Mouse (Mus musculus): ENCODE measurements at regions not wholly inside any gene's neighbourhood (a gene's known extent, or its start where the extent isn't known, plus 50 kb on each side); places are given as distances from the start of the nearest gene placed in this dataset.

GRCm38 (mm10) chr8:107860251-107860650, 82.2 kb upstream of the Zfhx3 start:
- Histone ChIP-seq H3K4me1 (ENCODE audit: control insufficient read depth, low read depth, low read length) (no peaks in the 10 kb centered on the region), H3K9ac (ENCODE audit: low read depth, low read length) (no peak overlapping the region), H3K27ac (ENCODE audit: low read length) (no peak overlapping the region), H3K4me3 (ENCODE audit: low read depth, low read length) (no peak overlapping the region), H3K4me2 (ENCODE audit: low read depth, low read length) (no peak overlapping the region), H3K9me3 (replicated peaks; ENCODE audit: control insufficient read depth, low read length) (no peaks in the 10 kb centered on the region), H3K27me3 (ENCODE audit: control insufficient read depth, insufficient read depth, low read depth, low read length) (no peaks in the 10 kb centered on the region), H3K36me3 (ENCODE audit: control insufficient read depth, insufficient read depth) (no peaks in the 10 kb centered on the region)
- no peak for ATAC-seq (ENCODE audit: low read depth)
- WGBS (ENCODE audit: insufficient replicate concordance) = 58% methylated on average over 4 of the region's 4 CpGs

- Histone ChIP-seq H3K36me3 (ENCODE audit: control insufficient read depth, insufficient read depth) (no peaks in the 10 kb centered on the region), H3K9me3 (replicated peaks; ENCODE audit: control insufficient read depth, low read length) (no peaks in the 10 kb centered on the region), H3K27ac (ENCODE audit: low read length) (no peak overlapping the region), H3K4me2 (ENCODE audit: low read depth, low read length) (no peak overlapping the region), H3K9ac (ENCODE audit: low read depth, low read length) (no peak overlapping the region), H3K27me3 (ENCODE audit: control insufficient read depth, insufficient read depth, low read depth, low read length) (no peaks in the 10 kb centered on the region), H3K4me3 (ENCODE audit: low read depth, low read length) (no peak overlapping the region), H3K4me1 (ENCODE audit: control insufficient read depth, low read depth, low read length) (no peaks in the 10 kb centered on the region)
- 47% methylated on average over 14 of the region's 14 CpGs for WGBS (ENCODE audit: insufficient replicate concordance)
- ATAC-seq (ENCODE audit: low read depth) = no peak
Measured at GRCm38 (mm10) chr8:107864802-107865651, 77.4 kb upstream of the Zfhx3 start.

- 57% methylated on average over 4 of the region's 4 CpGs for WGBS (ENCODE audit: insufficient replicate concordance)
- H3K27me3 ChIP-seq (ENCODE audit: control insufficient read depth, insufficient read depth, low read depth, low read length) = no peaks in the 10 kb centered on the region
- H3K27ac ChIP-seq (ENCODE audit: low read length) = no peak overlapping the region
- no peak for ATAC-seq (ENCODE audit: low read depth)
- H3K4me2 ChIP-seq (ENCODE audit: low read depth, low read length) = no peak overlapping the region
- no peaks in the 10 kb centered on the region for H3K9me3 ChIP-seq (replicated peaks; ENCODE audit: control insufficient read depth, low read length)
- no peak overlapping the region for H3K4me3 ChIP-seq (ENCODE audit: low read depth, low read length)
- no peak overlapping the region for H3K9ac ChIP-seq (ENCODE audit: low read depth, low read length)
- H3K36me3 ChIP-seq (ENCODE audit: control insufficient read depth, insufficient read depth) = no peaks in the 10 kb centered on the region
- H3K4me1 ChIP-seq (ENCODE audit: control insufficient read depth, low read depth, low read length) = no peaks in the 10 kb centered on the region
Measured at GRCm38 (mm10) chr8:107865744-107866143, 76.7 kb upstream of the Zfhx3 start.

GRCm38 (mm10) chr8:107871718-107872117, 70.7 kb upstream of the Zfhx3 start:
- Histone ChIP-seq H3K4me2 (ENCODE audit: low read depth, low read length) (no peak overlapping the region), H3K27me3 (ENCODE audit: control insufficient read depth, insufficient read depth, low read depth, low read length) (no peaks in the 10 kb centered on the region), H3K36me3 (ENCODE audit: control insufficient read depth, insufficient read depth) (no peaks in the 10 kb centered on the region), H3K4me3 (ENCODE audit: low read depth, low read length) (no peak overlapping the region), H3K4me1 (ENCODE audit: control insufficient read depth, low read depth, low read length) (no peaks in the 10 kb centered on the region), H3K9ac (ENCODE audit: low read depth, low read length) (no peak overlapping the region), H3K9me3 (replicated peaks; ENCODE audit: control insufficient read depth, low read length) (no peaks in the 10 kb centered on the region), H3K27ac (ENCODE audit: low read length) (no peak overlapping the region)
- WGBS (ENCODE audit: insufficient replicate concordance) = 61% methylated on average over 15 of the region's 15 CpGs
- no peak for ATAC-seq (ENCODE audit: low read depth)

- Histone ChIP-seq H3K4me2 (ENCODE audit: low read depth, low read length) (no peak overlapping the region), H3K9me3 (replicated peaks; ENCODE audit: control insufficient read depth, low read length) (no peaks in the 10 kb centered on the region), H3K36me3 (ENCODE audit: control insufficient read depth, insufficient read depth) (no peaks in the 10 kb centered on the region), H3K9ac (ENCODE audit: low read depth, low read length) (no peak overlapping the region), H3K27me3 (ENCODE audit: control insufficient read depth, insufficient read depth, low read depth, low read length) (no peaks in the 10 kb centered on the region), H3K27ac (ENCODE audit: low read length) (no peak overlapping the region), H3K4me3 (ENCODE audit: low read depth, low read length) (no peak overlapping the region), H3K4me1 (ENCODE audit: control insufficient read depth, low read depth, low read length) (no peaks in the 10 kb centered on the region)
- WGBS (ENCODE audit: insufficient replicate concordance) = 74% methylated on average over 11 of the region's 11 CpGs
- no peak for ATAC-seq (ENCODE audit: low read depth)
Measured at GRCm38 (mm10) chr8:107872121-107872520, 70.3 kb upstream of the Zfhx3 start.

- Histone ChIP-seq H3K4me2 (ENCODE audit: low read depth, low read length) (no peak overlapping the region), H3K36me3 (ENCODE audit: control insufficient read depth, insufficient read depth) (no peaks in the 10 kb centered on the region), H3K27ac (ENCODE audit: low read length) (no peak overlapping the region), H3K9ac (ENCODE audit: low read depth, low read length) (no peak overlapping the region), H3K9me3 (replicated peaks; ENCODE audit: control insufficient read depth, low read length) (no peaks in the 10 kb centered on the region), H3K4me3 (ENCODE audit: low read depth, low read length) (no peak overlapping the region), H3K4me1 (ENCODE audit: control insufficient read depth, low read depth, low read length) (no peaks in the 10 kb centered on the region), H3K27me3 (ENCODE audit: control insufficient read depth, insufficient read depth, low read depth, low read length) (no peaks in the 10 kb centered on the region)
- WGBS (ENCODE audit: insufficient replicate concordance) = 53% methylated on average over 2 of the region's 2 CpGs
- no peak for ATAC-seq (ENCODE audit: low read depth)
Measured at GRCm38 (mm10) chr8:107876455-107876854, 66.0 kb upstream of the Zfhx3 start.

GRCm38 (mm10) chr8:107881851-107882250, 60.6 kb upstream of the Zfhx3 start:
- no peak overlapping the region for H3K4me2 ChIP-seq (ENCODE audit: low read depth, low read length)
- no peak overlapping the region for H3K9ac ChIP-seq (ENCODE audit: low read depth, low read length)
- H3K27me3 ChIP-seq (ENCODE audit: control insufficient read depth, insufficient read depth, low read depth, low read length) = no peaks in the 10 kb centered on the region
- no peaks in the 10 kb centered on the region for H3K9me3 ChIP-seq (replicated peaks; ENCODE audit: control insufficient read depth, low read length)
- H3K27ac ChIP-seq (ENCODE audit: low read length) = no peak overlapping the region
- WGBS (ENCODE audit: insufficient replicate concordance) = 15% methylated on average over 7 of the region's 7 CpGs
- ATAC-seq (ENCODE audit: low read depth) = no peak
- no peaks in the 10 kb centered on the region for H3K36me3 ChIP-seq (ENCODE audit: control insufficient read depth, insufficient read depth)
- H3K4me1 ChIP-seq (ENCODE audit: control insufficient read depth, low read depth, low read length) = no peaks in the 10 kb centered on the region
- H3K4me3 ChIP-seq (ENCODE audit: low read depth, low read length) = no peak overlapping the region

GRCm38 (mm10) chr8:107885547-107885946, 56.9 kb upstream of the Zfhx3 start:
- no peaks in the 10 kb centered on the region for H3K27me3 ChIP-seq (ENCODE audit: control insufficient read depth, insufficient read depth, low read depth, low read length)
- no peaks in the 10 kb centered on the region for H3K4me1 ChIP-seq (ENCODE audit: control insufficient read depth, low read depth, low read length)
- H3K9me3 ChIP-seq (replicated peaks; ENCODE audit: control insufficient read depth, low read length) = no peaks in the 10 kb centered on the region
- H3K36me3 ChIP-seq (ENCODE audit: control insufficient read depth, insufficient read depth) = no peaks in the 10 kb centered on the region
- no peak overlapping the region for H3K4me3 ChIP-seq (ENCODE audit: low read depth, low read length)
- H3K9ac ChIP-seq (ENCODE audit: low read depth, low read length) = no peak overlapping the region
- ATAC-seq (ENCODE audit: low read depth) = no peak
- whole genome bisulfite sequencing (ENCODE audit: insufficient replicate concordance) = 54% methylated on average over 7 of the region's 7 CpGs
- H3K27ac ChIP-seq (ENCODE audit: low read length) = no peak overlapping the region
- no peak overlapping the region for H3K4me2 ChIP-seq (ENCODE audit: low read depth, low read length)

GRCm38 (mm10) chr8:107885971-107886370, 56.5 kb upstream of the Zfhx3 start:
- Histone ChIP-seq H3K27ac (ENCODE audit: low read length) (no peak overlapping the region), H3K4me1 (ENCODE audit: control insufficient read depth, low read depth, low read length) (no peaks in the 10 kb centered on the region), H3K9ac (ENCODE audit: low read depth, low read length) (no peak overlapping the region), H3K9me3 (replicated peaks; ENCODE audit: control insufficient read depth, low read length) (no peaks in the 10 kb centered on the region), H3K36me3 (ENCODE audit: control insufficient read depth, insufficient read depth) (no peaks in the 10 kb centered on the region), H3K4me3 (ENCODE audit: low read depth, low read length) (no peak overlapping the region), H3K27me3 (ENCODE audit: control insufficient read depth, insufficient read depth, low read depth, low read length) (no peaks in the 10 kb centered on the region), H3K4me2 (ENCODE audit: low read depth, low read length) (no peak overlapping the region)
- WGBS (ENCODE audit: insufficient replicate concordance) = 56% methylated on average over 5 of the region's 5 CpGs
- no peak for ATAC-seq (ENCODE audit: low read depth)
